Mouse (Mus musculus) hindbrain, embryonic 10.5 days (tissue): ENCODE measurements around the gene Chm. TPM values are rescaled to one million over a fixed set of nuclear protein-coding genes. Genes with fewer than 3 reads are reported as not detected.
"Not testable (repeated sequence)": the region's sequence is repeated elsewhere in the genome, so short reads cannot be mapped to it uniquely, and the experiment has no call there.

Source experiments
- DNase-seq: peaks from one replicate; pipeline ENCODE4 v3.0.0-alpha.2; 2017; ENCODE audit warnings: low spot score
- H3K27ac ChIP-seq: fragments of 300-500 bp; sonication (generic); 2 replicates; pipeline ENCODE4 v1.5.1; 2016; ENCODE audit warnings: mild to moderate bottlenecking, moderate library complexity
- H3K27me3 ChIP-seq: fragments of 300-500 bp; sonication (generic); 2 replicates; pipeline ENCODE4 v1.6.1; 2016; ENCODE audit warnings: mild to moderate bottlenecking; ENCODE audit not compliant: poor library complexity, insufficient read depth, severe bottlenecking
- H3K36me3 ChIP-seq: fragments of 300-500 bp; sonication (generic); 2 replicates; pipeline ENCODE4 v1.6.1; 2016; ENCODE audit warnings: mild to moderate bottlenecking, moderate library complexity
- H3K4me1 ChIP-seq: fragments of 300-500 bp; sonication (generic); replicated peaks from 2 replicates; pipeline ENCODE4 v1.6.1; 2016; ENCODE audit warnings: mild to moderate bottlenecking
- H3K4me3 ChIP-seq: fragments of 300-500 bp; sonication (generic); 2 replicates; pipeline ENCODE4 v1.5.1; 2016; ENCODE audit warnings: mild to moderate bottlenecking, moderate library complexity
- H3K9me3 ChIP-seq: fragments of 300-500 bp; sonication (generic); 2 replicates; pipeline ENCODE4 v1.6.1; 2016; ENCODE audit warnings: mild to moderate bottlenecking, moderate library complexity
- WGBS: fragments of 180-500 bp; shearing (Covaris S2); methylation state at CpG from one replicate; pipeline ENCODE4 v1.1.7; 2016; 5-methylcytosine and 5-hydroxymethylcytosine counted together
- polyA plus RNA-seq: library from polyadenylated mRNA; unstranded; fragments of >200 nt; fragmentation: Nextera tagmentation; extraction: Ambion mirVana; gene quantifications from 2 replicates; pipeline ENCODE4 v1.2.1, GENCODE M21; 2016

Chm gene
- polyA plus RNA-seq = 11.5 and 11.6 TPM in 2 replicates

GRCm38 (mm10) chrX:113185230-113185985 is at the start of gene Chm:
Gene Chm (minus strand): TSS chrX:113185517.
- H3K36me3 ChIP-seq = no peaks in the 10 kb centered on the region
- peak within 1 kb of the TSS; percentile 57 for H3K4me3 ChIP-seq
- DNase-seq = peak; percentile 61
- WGBS = 15% methylated on average over 21 of the region's 21 CpGs
- H3K9me3 ChIP-seq = no peaks in the 10 kb centered on the region
- H3K27ac ChIP-seq = peak within 1 kb of the TSS; percentile 84
- H3K27me3 ChIP-seq = no peaks in the 10 kb centered on the region
- no peaks in the 10 kb centered on the region for H3K4me1 ChIP-seq

- no peak for DNase-seq
- Histone ChIP-seq H3K36me3 (no peaks in the 10 kb centered on the region), H3K4me3 (no peak overlapping the region), H3K4me1 (no peaks in the 10 kb centered on the region), H3K9me3 (no peaks in the 10 kb centered on the region), H3K27ac (no peak overlapping the region), H3K27me3 (no peaks in the 10 kb centered on the region)
- 38% methylated on average over 2 of the region's 2 CpGs for WGBS
Measured at GRCm38 (mm10) chrX:113193901-113194300, 8.6 kb upstream of the Chm start.

GRCm38 (mm10) chrX:113184569-113185229 is 618 bp downstream of the Chm start:
- Histone ChIP-seq H3K27me3 (no peaks in the 10 kb centered on the region), H3K36me3 (no peaks in the 10 kb centered on the region), H3K4me1 (no peaks in the 10 kb centered on the region), H3K9me3 (no peaks in the 10 kb centered on the region), H3K27ac (peak overlapping the region; percentile 84), H3K4me3 (peak overlapping the region; percentile 57)
- DNase-seq = no peak
- 16% methylated on average over 17 of the region's 17 CpGs for WGBS

GRCm38 (mm10) chrX:113180856-113181255 is 4.5 kb downstream of the Chm start:
- not testable (repeated sequence) for H3K4me1 ChIP-seq, H3K36me3 ChIP-seq, H3K4me3 ChIP-seq, H3K9me3 ChIP-seq, DNase-seq, H3K27ac ChIP-seq, H3K27me3 ChIP-seq
- 93% methylated on average over 4 of the region's 4 CpGs for WGBS

- DNase-seq = no peak
- Histone ChIP-seq H3K27ac (no peak overlapping the region), H3K4me1 (no peaks in the 10 kb centered on the region), H3K4me3 (no peak overlapping the region), H3K9me3 (no peaks in the 10 kb centered on the region), H3K27me3 (no peaks in the 10 kb centered on the region), H3K36me3 (no peaks in the 10 kb centered on the region)
- WGBS = 77% methylated on average over 2 of the region's 2 CpGs
Measured at GRCm38 (mm10) chrX:113172766-113173165, 12.6 kb downstream of the Chm start.

GRCm38 (mm10) chrX:113172271-113172670 is 13.0 kb downstream of the Chm start:
- no peak for DNase-seq
- H3K4me3 ChIP-seq = no peak overlapping the region

GRCm38 (mm10) chrX:113160268-113160860 is 25.0 kb downstream of the Chm start:
- Histone ChIP-seq H3K36me3 (peaks cover 6% of the 10 kb centered on the region), H3K27ac (no peak overlapping the region), H3K9me3 (no peaks in the 10 kb centered on the region), H3K4me1 (no peaks in the 10 kb centered on the region), H3K4me3 (no peak overlapping the region), H3K27me3 (no peaks in the 10 kb centered on the region)
- 88% methylated on average over 3 of the region's 3 CpGs for WGBS
- no peak for DNase-seq

More at GRCm38 (mm10) chrX:113172271-113172670, 13.0 kb downstream of the Chm start:
- H3K27ac ChIP-seq = no peak overlapping the region
- H3K4me1 ChIP-seq = no peaks in the 10 kb centered on the region
- WGBS = 75% methylated on average over 1 of the region's 1 CpGs
- no peaks in the 10 kb centered on the region for H3K9me3 ChIP-seq
- no peaks in the 10 kb centered on the region for H3K36me3 ChIP-seq
- H3K27me3 ChIP-seq = no peaks in the 10 kb centered on the region

- H3K4me1 ChIP-seq = no peaks in the 10 kb centered on the region
- H3K27me3 ChIP-seq = no peaks in the 10 kb centered on the region
- no peak overlapping the region for H3K4me3 ChIP-seq
- H3K36me3 ChIP-seq = no peaks in the 10 kb centered on the region
- no peaks in the 10 kb centered on the region for H3K9me3 ChIP-seq
- no peak overlapping the region for H3K27ac ChIP-seq
- no peak for DNase-seq
- WGBS = 87% methylated on average over 2 of the region's 2 CpGs
Measured at GRCm38 (mm10) chrX:113084171-113084570, 101.1 kb downstream of the Chm start.

GRCm38 (mm10) chrX:113076053-113076452 is 109.3 kb downstream of the Chm start:
- DNase-seq = no peak
- 93% methylated on average over 2 of the region's 2 CpGs for WGBS
- Histone ChIP-seq H3K9me3 (no peaks in the 10 kb centered on the region), H3K4me3 (no peak overlapping the region), H3K4me1 (no peaks in the 10 kb centered on the region), H3K27me3 (no peaks in the 10 kb centered on the region), H3K27ac (no peak overlapping the region), H3K36me3 (no peaks in the 10 kb centered on the region)

- Histone ChIP-seq H3K4me3 (no peak overlapping the region), H3K4me1 (no peaks in the 10 kb centered on the region), H3K27ac (no peak overlapping the region), H3K27me3 (no peaks in the 10 kb centered on the region), H3K36me3 (no peaks in the 10 kb centered on the region), H3K9me3 (no peaks in the 10 kb centered on the region)
- 92% methylated on average over 4 of the region's 4 CpGs for WGBS
- DNase-seq = no peak
Measured at GRCm38 (mm10) chrX:113074823-113075222, 110.5 kb downstream of the Chm start.

GRCm38 (mm10) chrX:113003621-113004020 is 181.7 kb downstream of the Chm start:
- Histone ChIP-seq H3K27me3 (no peaks in the 10 kb centered on the region), H3K36me3 (no peaks in the 10 kb centered on the region), H3K4me1 (no peaks in the 10 kb centered on the region), H3K27ac (no peak overlapping the region), H3K9me3 (no peaks in the 10 kb centered on the region), H3K4me3 (no peak overlapping the region)
- DNase-seq = no peak
- 87% methylated on average over 3 of the region's 3 CpGs for WGBS

- no peaks in the 10 kb centered on the region for H3K36me3 ChIP-seq
- no peaks in the 10 kb centered on the region for H3K9me3 ChIP-seq
- no peak overlapping the region for H3K4me3 ChIP-seq
- H3K4me1 ChIP-seq = no peaks in the 10 kb centered on the region
- H3K27ac ChIP-seq = no peak overlapping the region
- 77% methylated on average over 3 of the region's 3 CpGs for WGBS
- no peaks in the 10 kb centered on the region for H3K27me3 ChIP-seq
- DNase-seq = no peak
Measured at GRCm38 (mm10) chrX:113002192-113002591, 183.1 kb downstream of the Chm start.
